Mouse (Mus musculus): ENCODE results near the gene Shisal1. TPM values are rescaled to one million over a fixed set of nuclear protein-coding genes. Genes with fewer than 3 reads are reported as not detected.
A peak's percentile ranks its signal among the peaks of the same experiment; 100 is the strongest.

The Shisal1 gene
- polyA plus RNA-seq, 1 experiment from 2014 or later = 8.7 TPM

- Histone ChIP-seq H3K4me2 (peak overlapping the region; percentile 8; the same call in 1 of the 2 replicates), H3K36me3 (replicated peaks) (no peaks in the 10 kb centered on the region), H3K4me1 (peaks cover 69% of the 10 kb centered on the region), H3K9ac (no peak overlapping the region), H3K4me3 (replicated peaks) (no peak overlapping the region), H3K27ac (peak overlapping the region; percentile 89), H3K27me3 (peaks cover 46% of the 10 kb centered on the region), H3K9me3 (no peaks in the 10 kb centered on the region)
- WGBS = 22% methylated on average over 4 of the region's 4 CpGs
- no peak; the same call in none of the 2 replicates for ATAC-seq (ENCODE audit: low FRiP score)
Observed at GRCm38 (mm10) chr15:84418266-84418610, 28.7 kb downstream of the Shisal1 start.

GRCm38 (mm10) chr15:84417592-84418265, 29.2 kb downstream of the Shisal1 start:
- Histone ChIP-seq H3K4me2 (peak overlapping the region; percentile 8; the same call in 1 of the 2 replicates), H3K9ac (no peak overlapping the region), H3K36me3 (replicated peaks) (no peaks in the 10 kb centered on the region), H3K27ac (peak overlapping the region; percentile 89), H3K9me3 (no peaks in the 10 kb centered on the region), H3K27me3 (peaks cover 41% of the 10 kb centered on the region), H3K4me1 (peaks cover 72% of the 10 kb centered on the region), H3K4me3 (replicated peaks) (no peak overlapping the region)
- WGBS = 6% methylated on average over 13 of the region's 13 CpGs
- peak; percentile 69 for ATAC-seq (ENCODE audit: low FRiP score)

- peaks cover 45% of the 10 kb centered on the region for H3K27me3 ChIP-seq
- H3K4me3 ChIP-seq (replicated peaks) = no peak overlapping the region
- H3K4me2 ChIP-seq = no peak overlapping the region
- 24% methylated on average over 14 of the region's 14 CpGs for WGBS
- no peak for ATAC-seq (ENCODE audit: low FRiP score)
- H3K27ac ChIP-seq = peak overlapping the region; percentile 89; the same call in 1 of the 2 replicates
- H3K9me3 ChIP-seq = no peaks in the 10 kb centered on the region
- H3K4me1 ChIP-seq = peaks cover 72% of the 10 kb centered on the region
- no peak overlapping the region for H3K9ac ChIP-seq
- H3K36me3 ChIP-seq (replicated peaks) = no peaks in the 10 kb centered on the region
Observed at GRCm38 (mm10) chr15:84417017-84417416, 29.9 kb downstream of the Shisal1 start.

GRCm38 (mm10) chr15:84414040-84414848, 32.7 kb downstream of the Shisal1 start:
- ATAC-seq (ENCODE audit: low FRiP score) = peak; percentile 55
- no peak overlapping the region for H3K9ac ChIP-seq

GRCm38 (mm10) chr15:84412409-84412808, 34.5 kb downstream of the Shisal1 start:
- Histone ChIP-seq H3K4me3 (replicated peaks) (no peak overlapping the region), H3K4me1 (peaks cover 53% of the 10 kb centered on the region), H3K9me3 (no peaks in the 10 kb centered on the region), H3K9ac (no peak overlapping the region), H3K27ac (no peak overlapping the region), H3K27me3 (peaks cover 22% of the 10 kb centered on the region), H3K36me3 (replicated peaks) (no peaks in the 10 kb centered on the region), H3K4me2 (no peak overlapping the region)
- 18% methylated on average over 6 of the region's 6 CpGs for WGBS
- ATAC-seq (ENCODE audit: low FRiP score) = no peak

More at GRCm38 (mm10) chr15:84414040-84414848, 32.7 kb downstream of the Shisal1 start:
- peaks cover 24% of the 10 kb centered on the region for H3K27me3 ChIP-seq
- 15% methylated on average over 9 of the region's 9 CpGs for WGBS
- H3K4me3 ChIP-seq (replicated peaks) = no peak overlapping the region
- H3K4me1 ChIP-seq = peaks cover 62% of the 10 kb centered on the region
- H3K9me3 ChIP-seq = no peaks in the 10 kb centered on the region
- H3K4me2 ChIP-seq = no peak overlapping the region
- H3K27ac ChIP-seq = peak overlapping the region; percentile 77
- no peaks in the 10 kb centered on the region for H3K36me3 ChIP-seq (replicated peaks)

- Histone ChIP-seq H3K9ac (no peak overlapping the region; the same call in 1 of the 2 replicates), H3K36me3 (replicated peaks) (no peaks in the 10 kb centered on the region), H3K9me3 (no peaks in the 10 kb centered on the region), H3K27me3 (peaks cover 22% of the 10 kb centered on the region; the same call in 1 of the 2 replicates), H3K4me3 (replicated peaks) (no peak overlapping the region), H3K4me2 (no peak overlapping the region), H3K4me1 (peaks cover 46% of the 10 kb centered on the region), H3K27ac (no peak overlapping the region)
- 71% methylated on average over 8 of the region's 8 CpGs for WGBS
- ATAC-seq (ENCODE audit: low FRiP score) = no peak
Observed at GRCm38 (mm10) chr15:84410052-84410451, 36.8 kb downstream of the Shisal1 start.

- Histone ChIP-seq H3K36me3 (replicated peaks) (no peaks in the 10 kb centered on the region), H3K27ac (0 out of 2 replicates have a peak overlapping the region, but pooled peaks have one; percentile 6), H3K4me2 (no peak overlapping the region), H3K9ac (no peak overlapping the region), H3K4me1 (peaks cover 35% of the 10 kb centered on the region), H3K9me3 (no peaks in the 10 kb centered on the region), H3K4me3 (replicated peaks) (no peak overlapping the region), H3K27me3 (peaks cover 22% of the 10 kb centered on the region; the same call in 1 of the 2 replicates)
- ATAC-seq (ENCODE audit: low FRiP score) = no peak
- 23% methylated on average over 3 of the region's 3 CpGs for WGBS
Observed at GRCm38 (mm10) chr15:84408576-84408975, 38.3 kb downstream of the Shisal1 start.

GRCm38 (mm10) chr15:84405759-84406158, 41.1 kb downstream of the Shisal1 start:
- ATAC-seq (ENCODE audit: low FRiP score) = no peak
- Histone ChIP-seq H3K9me3 (no peaks in the 10 kb centered on the region), H3K4me3 (replicated peaks) (no peak overlapping the region), H3K4me2 (no peak overlapping the region), H3K27ac (no peak overlapping the region), H3K27me3 (peaks cover 20% of the 10 kb centered on the region), H3K4me1 (peaks cover 25% of the 10 kb centered on the region), H3K9ac (no peak overlapping the region), H3K36me3 (replicated peaks) (no peaks in the 10 kb centered on the region)
- 93% methylated on average over 3 of the region's 3 CpGs for WGBS

- Histone ChIP-seq H3K27ac (no peak overlapping the region), H3K27me3 (peaks cover 24% of the 10 kb centered on the region), H3K4me3 (replicated peaks) (no peak overlapping the region), H3K9me3 (no peaks in the 10 kb centered on the region), H3K4me2 (no peak overlapping the region), H3K36me3 (replicated peaks) (no peaks in the 10 kb centered on the region), H3K4me1 (peaks cover 18% of the 10 kb centered on the region), H3K9ac (no peak overlapping the region)
- 76% methylated on average over 10 of the region's 10 CpGs for WGBS
- ATAC-seq (ENCODE audit: low FRiP score) = no peak
Observed at GRCm38 (mm10) chr15:84403454-84404113, 43.3 kb downstream of the Shisal1 start.

GRCm38 (mm10) chr15:84398617-84399016, 48.3 kb downstream of the Shisal1 start:
- peaks cover 23% of the 10 kb centered on the region for H3K4me1 ChIP-seq
- peaks cover 14% of the 10 kb centered on the region for H3K27me3 ChIP-seq
- no peak overlapping the region for H3K9ac ChIP-seq
- 92% methylated on average over 4 of the region's 4 CpGs for WGBS
- ATAC-seq (ENCODE audit: low FRiP score) = no peak
- no peaks in the 10 kb centered on the region for H3K36me3 ChIP-seq (replicated peaks)
- H3K4me2 ChIP-seq = no peak overlapping the region
- no peaks in the 10 kb centered on the region for H3K9me3 ChIP-seq
- no peak overlapping the region for H3K27ac ChIP-seq
- H3K4me3 ChIP-seq (replicated peaks) = no peak overlapping the region

- Histone ChIP-seq H3K9ac (no peak overlapping the region), H3K9me3 (no peaks in the 10 kb centered on the region), H3K27me3 (peaks cover 14% of the 10 kb centered on the region), H3K4me1 (peaks cover 29% of the 10 kb centered on the region), H3K36me3 (replicated peaks) (no peaks in the 10 kb centered on the region), H3K4me2 (no peak overlapping the region), H3K4me3 (replicated peaks) (no peak overlapping the region), H3K27ac (no peak overlapping the region)
- 80% methylated on average over 14 of the region's 14 CpGs for whole genome bisulfite sequencing
- ATAC-seq (ENCODE audit: low FRiP score) = peak; percentile 27; the same call in 1 of the 2 replicates
Observed at GRCm38 (mm10) chr15:84397663-84398169, 49.2 kb downstream of the Shisal1 start.
